Mouse (Mus musculus) cerebellum, adult 2 months (tissue): Measurements from ENCODE around the gene Slc22a1.
"Not testable (repeated sequence)": the region's sequence is repeated elsewhere in the genome, so short reads cannot be mapped to it uniquely, and the experiment has no call there.

Experiments
- CTCF ChIP-seq: fragments of 200-500 bp; IDR thresholded peaks from 2 replicates; pipeline ENCODE4 v1.5.1; 2011; ENCODE audit warnings: low read depth, mild to moderate bottlenecking, control low read depth, low read length, moderate library complexity, borderline replicate concordance; ENCODE audit not compliant: insufficient read depth
- POLR2A ChIP-seq: fragments of 200-500 bp; IDR thresholded peaks from 2 replicates; pipeline ENCODE4 v1.6.1; 2011; ENCODE audit warnings: low read length, control low read depth, borderline replicate concordance; ENCODE audit not compliant: insufficient read depth

GRCm38 (mm10) chr17:12674980-12675379, 649 bp downstream of the Slc22a1 start:
- TF ChIP-seq CTCF, POLR2A: not testable (repeated sequence)
